Mouse (Mus musculus) hindbrain, embryonic 16.5 days (tissue): ENCODE data around the gene Fam217b. TPM values are rescaled to one million over a fixed set of nuclear protein-coding genes. Genes with fewer than 3 reads are reported as not detected.

Source experiments
- ATAC-seq: fragments of 200-750 bp; cut with Nextera tagmentation; 2 replicates; pipeline ENCODE4 v1.8.0; 2017; ENCODE audit warnings: moderate TSS enrichment, moderate library complexity
- H3K27ac ChIP-seq: fragments of 300-500 bp; sonication (generic); 2 replicates; pipeline ENCODE4 v1.5.1; 2014; ENCODE audit warnings: low read depth, mild to moderate bottlenecking, control low read depth, low read length, moderate library complexity
- H3K27me3 ChIP-seq: fragments of 300-500 bp; sonication (generic); replicated peaks from 2 replicates; pipeline ENCODE4 v1.6.1; 2014; ENCODE audit warnings: low read length; ENCODE audit not compliant: control insufficient read depth, insufficient read depth
- H3K36me3 ChIP-seq: fragments of 300-500 bp; sonication (generic); 2 replicates; pipeline ENCODE4 v1.6.1; 2014; ENCODE audit warnings: mild to moderate bottlenecking, low read length, moderate library complexity, mixed read lengths; ENCODE audit not compliant: control insufficient read depth, insufficient read depth
- H3K4me1 ChIP-seq: fragments of 300-500 bp; sonication (generic); 2 replicates; pipeline ENCODE4 v1.6.1; 2014; ENCODE audit warnings: low read depth, low read length; ENCODE audit not compliant: control insufficient read depth, insufficient read depth
- H3K4me2 ChIP-seq: fragments of 300-500 bp; sonication (generic); 2 replicates; pipeline ENCODE4 v1.6.1; 2014; ENCODE audit warnings: mild to moderate bottlenecking, low read length, control low read depth, moderate library complexity
- H3K4me3 ChIP-seq: fragments of 300-500 bp; sonication (generic); 2 replicates; pipeline ENCODE4 v1.5.1; 2014; ENCODE audit warnings: mild to moderate bottlenecking, low read length, control low read depth, moderate library complexity
- H3K9ac ChIP-seq: fragments of 300-500 bp; sonication (generic); 2 replicates; pipeline ENCODE4 v1.6.1; 2014; ENCODE audit warnings: low read depth, mild to moderate bottlenecking, control low read depth, low read length, moderate library complexity
- H3K9me3 ChIP-seq: fragments of 300-500 bp; sonication (generic); 2 replicates; pipeline ENCODE4 v1.6.1; 2014; ENCODE audit warnings: mild to moderate bottlenecking, low read length, moderate library complexity; ENCODE audit not compliant: control insufficient read depth
- WGBS: fragments of 180-500 bp; shearing (Covaris S2); extraction: QIAGEN DNeasy Blood & Tissue Kit; methylation state at CpG from one replicate; pipeline ENCODE4 v1.1.7; 2014; 5-methylcytosine and 5-hydroxymethylcytosine counted together
- polyA plus RNA-seq: library from polyadenylated mRNA; unstranded; fragments of >200 nt; fragmentation: Nextera tagmentation; extraction: Ambion mirVana; gene quantifications from 2 replicates; pipeline ENCODE4 v1.2.1, GENCODE M21; 2015

Fam217b gene
- polyA plus RNA-seq, 1 experiment from 2014 or later: 20.2 TPM

- no peaks in the 10 kb centered on the region for H3K9me3 ChIP-seq
- H3K4me3 ChIP-seq: no peak overlapping the region
- H3K27me3 ChIP-seq: no peaks in the 10 kb centered on the region
- H3K9ac ChIP-seq: no peak overlapping the region
- no peaks in the 10 kb centered on the region for H3K36me3 ChIP-seq
- no peaks in the 10 kb centered on the region for H3K4me1 ChIP-seq
- 78% methylated on average over 6 of the region's 6 CpGs for WGBS
- no peak for ATAC-seq
- no peak overlapping the region for H3K4me2 ChIP-seq
- H3K27ac ChIP-seq: no peak overlapping the region
Observed at GRCm38 (mm10) chr2:178429426-178429825, 15.1 kb downstream of the Fam217b start.

- H3K4me3 ChIP-seq: no peak within 1 kb of the TSS
- H3K9ac ChIP-seq: no peak within 1 kb of the TSS
- WGBS: 92% methylated on average over 4 of the region's 4 CpGs
- no peaks in the 10 kb centered on the region for H3K36me3 ChIP-seq
- no peak within 1 kb of the TSS for H3K4me2 ChIP-seq
- ATAC-seq: no peak
- H3K4me1 ChIP-seq: no peaks in the 10 kb centered on the region
- H3K27ac ChIP-seq: no peak within 1 kb of the TSS
- no peaks in the 10 kb centered on the region for H3K9me3 ChIP-seq
- H3K27me3 ChIP-seq: no peaks in the 10 kb centered on the region
Observed at GRCm38 (mm10) chr2:178430231-178430630, 15.9 kb downstream of the Fam217b start, which contains the start of gene Cdh26. Gene Cdh26, plus strand, starts transcription at chr2:178430531.

GRCm38 (mm10) chr2:178433495-178433894 lies 19.2 kb downstream of the Fam217b start:
- H3K9ac ChIP-seq: no peak overlapping the region
- H3K27me3 ChIP-seq: no peaks in the 10 kb centered on the region
- H3K4me2 ChIP-seq: no peak overlapping the region
- ATAC-seq: no peak
- WGBS: 79% methylated on average over 2 of the region's 2 CpGs
- H3K4me3 ChIP-seq: no peak overlapping the region
- no peaks in the 10 kb centered on the region for H3K4me1 ChIP-seq
- no peaks in the 10 kb centered on the region for H3K9me3 ChIP-seq
- H3K27ac ChIP-seq: no peak overlapping the region
- no peaks in the 10 kb centered on the region for H3K36me3 ChIP-seq

- H3K4me2 ChIP-seq: no peak overlapping the region
- no peaks in the 10 kb centered on the region for H3K9me3 ChIP-seq
- H3K27me3 ChIP-seq: no peaks in the 10 kb centered on the region
- no peak overlapping the region for H3K27ac ChIP-seq
- no peak overlapping the region for H3K9ac ChIP-seq
- ATAC-seq: no peak
- no peaks in the 10 kb centered on the region for H3K4me1 ChIP-seq
- 91% methylated on average over 2 of the region's 2 CpGs for WGBS
- H3K4me3 ChIP-seq: no peak overlapping the region
- no peaks in the 10 kb centered on the region for H3K36me3 ChIP-seq
Observed at GRCm38 (mm10) chr2:178433903-178434302, 19.6 kb downstream of the Fam217b start.

- H3K4me1 ChIP-seq: no peaks in the 10 kb centered on the region
- H3K9ac ChIP-seq: no peak overlapping the region
- no peak overlapping the region for H3K4me2 ChIP-seq
- no peaks in the 10 kb centered on the region for H3K9me3 ChIP-seq
- H3K27me3 ChIP-seq: no peaks in the 10 kb centered on the region
- no peak overlapping the region for H3K27ac ChIP-seq
- H3K36me3 ChIP-seq: no peaks in the 10 kb centered on the region
- no peak for ATAC-seq
- no peak overlapping the region for H3K4me3 ChIP-seq
- 48% methylated on average over 9 of the region's 9 CpGs for WGBS
Observed at GRCm38 (mm10) chr2:178437311-178437710, 23.0 kb downstream of the Fam217b start.

GRCm38 (mm10) chr2:178449386-178449785 lies 35.1 kb downstream of the Fam217b start:
- no peak for ATAC-seq
- H3K36me3 ChIP-seq: no peaks in the 10 kb centered on the region
- no peak overlapping the region for H3K4me2 ChIP-seq
- no peak overlapping the region for H3K4me3 ChIP-seq
- H3K27ac ChIP-seq: no peak overlapping the region
- H3K27me3 ChIP-seq: no peaks in the 10 kb centered on the region
- H3K9ac ChIP-seq: no peak overlapping the region
- 77% methylated on average over 4 of the region's 4 CpGs for WGBS
- H3K9me3 ChIP-seq: no peaks in the 10 kb centered on the region
- no peaks in the 10 kb centered on the region for H3K4me1 ChIP-seq

GRCm38 (mm10) chr2:178450236-178450635 lies 35.9 kb downstream of the Fam217b start:
- Histone ChIP-seq H3K9me3 (no peaks in the 10 kb centered on the region), H3K4me2 (no peak overlapping the region), H3K36me3 (no peaks in the 10 kb centered on the region), H3K4me3 (no peak overlapping the region), H3K9ac (no peak overlapping the region), H3K27me3 (no peaks in the 10 kb centered on the region), H3K4me1 (peaks cover 3% of the 10 kb centered on the region), H3K27ac (no peak overlapping the region)
- WGBS: 14% methylated on average over 2 of the region's 2 CpGs
- no peak for ATAC-seq

GRCm38 (mm10) chr2:178450961-178451360 lies 36.6 kb downstream of the Fam217b start:
- WGBS: 65% methylated on average over 10 of the region's 10 CpGs

GRCm38 (mm10) chr2:178454664-178455516 lies 40.6 kb downstream of the Fam217b start:
- Histone ChIP-seq H3K4me2 (0 out of 2 replicates have a peak overlapping the region, but pooled peaks have one; percentile 18), H3K4me1 (peaks cover 7% of the 10 kb centered on the region), H3K36me3 (no peaks in the 10 kb centered on the region), H3K9ac (no peak overlapping the region), H3K27ac (peak overlapping the region; percentile 26; the same call in 1 of the 2 replicates), H3K9me3 (no peaks in the 10 kb centered on the region), H3K27me3 (no peaks in the 10 kb centered on the region), H3K4me3 (no peak overlapping the region)
- peak; percentile 84 for ATAC-seq
- 25% methylated on average over 17 of the region's 17 CpGs for WGBS

More at GRCm38 (mm10) chr2:178450961-178451360, 36.6 kb downstream of the Fam217b start:
- no peak overlapping the region for H3K4me2 ChIP-seq
- H3K9ac ChIP-seq: no peak overlapping the region
- H3K27me3 ChIP-seq: no peaks in the 10 kb centered on the region
- H3K9me3 ChIP-seq: no peaks in the 10 kb centered on the region
- H3K4me3 ChIP-seq: no peak overlapping the region
- no peaks in the 10 kb centered on the region for H3K36me3 ChIP-seq
- no peak overlapping the region for H3K27ac ChIP-seq
- ATAC-seq: no peak
- H3K4me1 ChIP-seq: peaks cover 7% of the 10 kb centered on the region
